Mouse (Mus musculus): Measurements from ENCODE around the gene Stmn3.

Stmn3 gene

DNA sequence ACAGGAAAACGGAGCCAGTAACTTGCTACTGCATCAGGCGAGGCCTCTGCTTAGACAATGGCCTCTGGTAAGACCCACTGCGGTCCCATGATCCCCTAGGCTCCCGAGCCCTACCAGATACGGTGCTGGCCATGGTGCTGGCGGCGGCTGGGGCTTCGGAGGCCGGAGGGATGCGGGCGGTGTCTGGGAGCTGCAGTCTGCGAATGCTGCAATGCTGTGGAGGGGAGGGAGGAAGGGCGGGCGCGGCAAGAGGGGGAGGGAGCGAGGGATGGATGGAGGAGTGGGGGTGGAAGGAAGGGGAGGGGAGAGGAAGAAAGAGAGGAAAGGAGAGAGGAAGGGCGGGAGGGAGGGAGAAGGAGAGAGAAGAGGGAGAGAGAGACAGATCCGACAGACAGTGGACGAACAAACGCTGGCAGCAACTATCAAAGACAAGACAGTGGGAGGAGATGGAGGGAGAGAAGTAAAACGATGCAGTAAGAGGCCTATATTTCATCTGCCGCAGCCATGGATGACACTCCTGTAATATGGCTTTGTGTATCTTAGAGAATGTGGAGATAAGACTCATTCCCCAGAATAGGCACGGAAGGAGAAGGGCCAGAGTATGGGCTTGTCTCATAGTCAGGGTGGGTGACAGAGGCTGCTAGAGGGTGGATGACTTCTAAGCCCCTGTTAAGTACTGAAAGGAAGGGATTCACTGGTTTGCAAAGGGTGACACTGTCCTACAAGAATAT lies at the start of gene Stmn3:
TSS of gene Stmn3 (minus strand) at position 421 of the 731 bp plus-strand sequence.
- no peak for DNase-seq (ENCODE audit: low read depth)

DNA sequence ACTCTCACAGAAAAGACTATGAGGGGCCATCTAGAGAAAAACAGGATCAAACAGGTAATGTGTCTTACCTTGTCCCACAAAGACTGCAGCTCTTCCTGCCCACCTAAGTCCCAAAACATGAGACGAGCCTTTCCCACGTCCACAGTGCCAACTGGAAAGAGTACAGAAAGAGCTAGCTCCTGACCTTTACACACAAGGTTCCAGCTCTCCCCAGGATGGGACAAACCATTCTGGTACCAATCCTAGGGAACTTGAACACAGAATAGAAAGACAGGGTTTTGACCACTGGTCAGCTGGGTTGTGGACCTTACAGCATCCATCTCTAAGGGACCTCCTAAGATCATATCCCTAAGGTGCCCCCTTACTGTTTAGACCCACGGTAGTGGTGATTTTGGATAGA lies 49.6 kb upstream of the Stmn3 start:
- no peak for DNase-seq (ENCODE audit: low read depth)

- DNase-seq (ENCODE audit: low read depth): no peak
Observed at GRCm38 (mm10) chr2:181356780-181357179, 42.5 kb upstream of the Stmn3 start.

GRCm38 (mm10) chr2:181342766-181343165 lies 28.5 kb upstream of the Stmn3 start:
- no peak for DNase-seq (ENCODE audit: low read depth)

DNA sequence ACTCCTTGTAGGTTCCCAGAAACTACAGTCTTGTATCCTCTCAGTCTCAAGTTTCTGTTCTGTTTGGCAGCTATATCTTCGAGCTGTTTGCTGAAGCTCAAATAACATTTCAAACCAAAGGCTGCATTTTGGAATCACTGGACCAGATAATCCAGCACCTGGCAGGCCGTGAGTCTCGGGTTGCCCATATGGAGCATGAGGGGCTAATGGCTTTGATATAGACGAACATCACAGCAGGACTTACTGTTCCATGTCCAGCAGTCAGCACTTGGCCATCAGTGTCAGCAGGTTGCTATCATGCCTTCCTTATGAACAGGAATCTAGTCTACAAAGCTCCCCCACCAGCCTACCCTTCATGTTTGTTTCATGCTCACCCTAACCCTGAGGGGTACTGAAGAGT lies 26.1 kb upstream of the Stmn3 start:
- no peak for DNase-seq (ENCODE audit: low read depth)

DNA sequence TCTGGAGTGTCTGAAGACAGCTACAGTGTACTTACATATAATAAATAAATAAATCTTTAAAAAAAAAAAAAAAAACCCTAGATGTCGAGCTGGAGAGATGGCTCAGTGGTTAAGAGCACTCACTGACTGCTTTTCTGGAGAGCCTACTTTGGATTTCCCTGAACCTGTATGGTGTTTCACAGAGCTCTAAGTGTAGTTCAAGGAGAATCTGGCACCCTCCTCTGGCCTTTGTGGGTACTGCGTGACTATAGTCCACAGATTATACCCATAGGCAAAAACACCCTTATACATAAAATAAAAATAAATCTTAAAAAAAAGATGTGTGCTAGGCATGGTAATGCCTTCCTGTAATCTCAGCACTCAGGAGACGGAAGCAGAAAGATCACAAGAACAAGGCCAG lies 19.7 kb upstream of the Stmn3 start:
- peak; percentile 67 for DNase-seq (ENCODE audit: low read depth)

- no peak for DNase-seq (ENCODE audit: low read depth)
Observed at GRCm38 (mm10) chr2:181332542-181332941, 18.2 kb upstream of the Stmn3 start.

DNA sequence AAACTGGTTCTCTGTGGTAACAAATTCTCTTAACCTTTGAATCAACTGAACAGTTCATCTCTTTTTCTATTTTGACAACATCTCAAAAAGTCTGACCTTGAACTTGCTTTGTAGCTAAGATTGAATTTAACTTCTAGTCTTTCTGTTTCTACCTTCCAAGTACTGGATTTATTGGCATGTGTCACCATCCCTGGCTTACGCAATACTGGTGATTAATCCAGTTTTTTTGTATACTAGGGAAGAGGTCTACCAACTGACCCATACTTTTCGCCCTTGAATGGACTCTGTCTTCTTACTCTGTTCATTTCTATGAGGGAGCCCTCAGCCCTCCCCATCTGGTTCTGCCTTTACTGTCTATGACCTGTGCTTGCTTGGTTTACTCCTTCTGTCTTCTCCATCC lies 11.8 kb upstream of the Stmn3 start:
- DNase-seq (ENCODE audit: low read depth): no peak

GRCm38 (mm10) chr2:181322136-181322535 lies 7.8 kb upstream of the Stmn3 start:
- no peak for DNase-seq (ENCODE audit: low read depth)

GRCm38 (mm10) chr2:181320103-181320499 lies 5.8 kb upstream of the Stmn3 start:
- DNase-seq (ENCODE audit: low read depth): no peak

GRCm38 (mm10) chr2:181319248-181320102 lies 5.2 kb upstream of the Stmn3 start, which contains the start of gene Rtel1:
Gene Rtel1, plus strand, starts transcription at chr2:181319739.
- DNase-seq (ENCODE audit: low read depth): peak; percentile 83

- DNase-seq (ENCODE audit: low read depth): no peak
Observed at GRCm38 (mm10) chr2:181313344-181314079, 788 bp downstream of the Stmn3 start.

DNA sequence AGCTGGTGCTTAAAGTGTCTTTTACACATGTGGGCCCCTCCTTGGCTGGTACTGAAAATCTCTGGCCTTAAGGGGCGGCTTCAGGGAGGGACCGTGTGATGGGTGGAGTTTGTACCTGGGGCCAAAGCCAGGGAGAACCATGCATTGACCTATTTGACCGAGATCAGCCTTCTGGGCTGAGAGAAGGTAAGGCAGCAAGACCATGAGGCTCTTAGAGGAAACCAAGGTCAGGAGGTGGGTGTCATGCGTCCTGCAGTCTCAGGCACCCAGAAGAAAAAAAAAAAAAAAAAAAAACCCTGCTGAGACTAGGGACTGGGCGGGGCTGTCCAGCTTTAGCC lies 1.3 kb downstream of the Stmn3 start:
- no peak for DNase-seq (ENCODE audit: low read depth)

GRCm38 (mm10) chr2:181312435-181312834 lies 1.9 kb downstream of the Stmn3 start:
- no peak for DNase-seq (ENCODE audit: low read depth)

- no peak for DNase-seq (ENCODE audit: low read depth)
Observed at GRCm38 (mm10) chr2:181307144-181307804, 7.0 kb downstream of the Stmn3 start.

- no peak for DNase-seq (ENCODE audit: low read depth)
Observed at GRCm38 (mm10) chr2:181304944-181305343, 9.4 kb downstream of the Stmn3 start.

DNA sequence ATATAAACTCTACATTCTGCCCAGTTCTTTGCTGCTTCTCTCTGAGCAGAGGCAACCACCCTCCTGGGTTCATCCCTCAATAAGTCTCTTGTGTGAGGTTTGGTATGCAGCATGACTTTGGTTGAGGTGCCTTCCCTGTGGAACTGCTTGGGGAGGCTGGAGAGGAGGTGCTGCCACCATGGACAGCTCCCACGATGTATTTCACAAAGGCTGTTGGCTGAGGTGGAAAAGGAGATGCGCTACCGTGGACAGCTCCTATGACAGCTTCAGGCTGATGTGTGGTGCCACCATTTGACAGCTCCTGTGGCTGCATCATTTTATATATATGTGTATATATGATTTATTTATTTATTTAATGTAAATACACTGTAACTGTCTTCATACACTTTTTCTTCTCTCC lies 12.3 kb downstream of the Stmn3 start:
- DNase-seq (ENCODE audit: low read depth): no peak

DNA sequence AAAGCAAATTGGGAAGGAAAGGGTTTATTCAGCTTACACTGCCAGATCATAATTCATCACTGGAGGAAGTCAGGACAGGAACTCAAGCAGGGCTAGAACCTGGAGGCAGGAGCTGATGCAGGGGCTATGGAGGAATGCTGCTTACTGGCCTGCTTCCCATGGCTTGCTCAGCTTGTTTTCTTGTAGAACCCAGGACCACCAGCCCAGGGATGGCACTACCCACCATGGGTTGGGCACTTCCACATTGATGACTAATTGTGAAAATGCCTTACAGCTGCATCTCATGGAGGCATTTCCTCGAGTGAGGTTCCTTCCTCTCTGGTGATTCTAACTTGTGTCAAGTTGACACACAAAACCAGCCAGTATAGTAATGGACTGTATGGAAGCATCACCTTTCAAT lies 23.4 kb downstream of the Stmn3 start:
- no peak for DNase-seq (ENCODE audit: low read depth)

DNA sequence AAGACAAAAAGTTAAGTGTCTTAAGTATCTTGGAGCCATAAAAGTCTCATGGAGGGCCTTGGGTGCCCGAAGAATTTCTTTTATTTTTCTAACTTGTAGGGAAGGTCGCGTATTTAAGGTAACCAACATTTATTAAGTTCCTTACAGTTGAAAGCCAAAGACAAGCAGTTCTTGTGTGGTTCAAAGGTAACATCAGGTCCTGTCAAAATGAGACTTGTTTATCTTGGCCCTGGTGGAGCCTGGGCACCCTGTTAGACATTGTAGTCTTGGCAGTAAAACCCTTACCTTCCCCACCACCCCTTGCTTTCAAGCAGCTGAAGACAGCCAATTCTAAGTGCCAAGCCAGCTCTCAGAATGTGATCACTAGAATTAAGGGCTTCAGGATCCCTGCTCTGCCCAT lies 25.6 kb downstream of the Stmn3 start:
- DNase-seq (ENCODE audit: low read depth): no peak

DNA sequence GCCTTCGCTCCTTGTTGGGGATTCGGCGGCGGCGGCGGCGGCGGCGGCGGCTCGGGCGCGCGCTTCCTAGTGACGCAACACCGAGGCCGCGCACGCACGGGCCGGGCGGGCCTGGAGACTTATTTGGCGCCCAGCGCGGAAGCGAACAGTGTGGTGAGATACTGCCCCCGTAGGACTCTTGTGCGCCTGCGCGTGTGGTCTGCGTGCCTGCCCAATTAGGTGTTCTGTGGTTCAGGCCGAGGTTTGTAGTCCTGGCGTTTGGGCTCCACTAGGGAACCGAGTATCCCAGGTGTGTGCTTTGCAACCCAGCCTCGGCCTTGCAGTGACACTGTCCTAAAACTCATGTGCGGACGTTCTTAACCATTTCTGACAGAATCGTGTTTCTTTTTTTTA lies 26.3 kb downstream of the Stmn3 start, which contains the start of gene Gmeb2:
TSS of gene Gmeb2 (minus strand) at position 78 of the 393 bp plus-strand sequence.
- peak; percentile 95 for DNase-seq (ENCODE audit: low read depth)

- DNase-seq (ENCODE audit: low read depth): peak; percentile 49
Observed at GRCm38 (mm10) chr2:181287338-181287957, 26.9 kb downstream of the Stmn3 start.
